Mouse (Mus musculus): Measurements from ENCODE around the gene Dyrk2. TPM values are rescaled to one million over a fixed set of nuclear protein-coding genes. Genes with fewer than 3 reads are reported as not detected.

Gene Dyrk2
- polyA plus RNA-seq, 1 experiment = 16.4 TPM

GRCm38 (mm10) chr10:118854641-118855040 lies 15.4 kb downstream of the Dyrk2 start:
- TF ChIP-seq POLR2A (IDR thresholded peaks at IDR 0.05; ENCODE audit: insufficient read depth, low read length) = no peak
- TF ChIP-seq CTCF (IDR thresholded peaks at IDR 0.05; ENCODE audit: low read depth, low read length) = no peak
- no peak for TF ChIP-seq EP300 (IDR thresholded peaks at IDR 0.05; ENCODE audit: insufficient read depth, low read depth, low read length)
- Histone ChIP-seq H3K4me1 (ENCODE audit: control insufficient read depth, insufficient read depth, low read length) (no peaks in the 10 kb centered on the region), H3K36me3 (ENCODE audit: control insufficient read depth, insufficient read depth, low read length, poor library complexity, severe bottlenecking) (peaks cover 9% of the 10 kb centered on the region), H3K4me3 (ENCODE audit: low read depth, low read length) (no peak overlapping the region), H3K27ac (ENCODE audit: insufficient read depth, low read length) (no peak overlapping the region), H3K9ac (ENCODE audit: low read depth, poor library complexity, severe bottlenecking) (no peak overlapping the region), H3K9me3 (replicated peaks; ENCODE audit: control insufficient read depth, insufficient read depth, low read length, poor library complexity, severe bottlenecking) (0 out of 2 replicates have a peak, but pooled peaks cover 4% of the 10 kb centered on the region), H3K27me3 (ENCODE audit: control insufficient read depth, insufficient read depth, low read length, poor library complexity, severe bottlenecking) (no peaks in the 10 kb centered on the region)

DNA sequence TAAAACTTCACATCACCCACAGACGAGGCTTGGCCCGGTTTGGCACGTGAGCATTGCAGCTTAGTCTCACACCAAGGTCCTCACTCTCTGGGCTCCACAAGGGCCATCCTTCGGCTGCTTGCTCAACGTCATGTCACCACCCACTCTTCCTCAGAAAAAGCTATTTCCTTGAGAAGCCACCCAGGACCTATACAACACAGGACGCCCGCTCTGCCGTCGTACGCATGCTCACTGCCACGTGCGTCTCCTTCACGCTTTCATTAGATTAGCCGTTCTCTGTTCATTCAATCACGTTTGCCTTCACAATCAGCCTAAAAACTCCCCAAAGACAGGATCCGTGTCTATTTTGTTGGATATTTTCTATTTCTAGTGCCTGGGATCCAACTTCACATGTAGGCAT lies 17.5 kb downstream of the Dyrk2 start:
- Histone ChIP-seq H3K9ac (ENCODE audit: low read depth, poor library complexity, severe bottlenecking) (no peak overlapping the region), H3K4me1 (ENCODE audit: control insufficient read depth, insufficient read depth, low read length) (no peaks in the 10 kb centered on the region), H3K36me3 (ENCODE audit: control insufficient read depth, insufficient read depth, low read length, poor library complexity, severe bottlenecking) (no peaks in the 10 kb centered on the region), H3K9me3 (replicated peaks; ENCODE audit: control insufficient read depth, insufficient read depth, low read length, poor library complexity, severe bottlenecking) (no peaks in the 10 kb centered on the region), H3K4me3 (ENCODE audit: low read depth, low read length) (no peak overlapping the region), H3K27ac (ENCODE audit: insufficient read depth, low read length) (no peak overlapping the region), H3K27me3 (ENCODE audit: control insufficient read depth, insufficient read depth, low read length, poor library complexity, severe bottlenecking) (no peaks in the 10 kb centered on the region)
- TF ChIP-seq POLR2A (IDR thresholded peaks at IDR 0.05; ENCODE audit: insufficient read depth, low read length) (no peak), CTCF (IDR thresholded peaks at IDR 0.05; ENCODE audit: low read depth, low read length) (no peak), EP300 (IDR thresholded peaks at IDR 0.05; ENCODE audit: insufficient read depth, low read depth, low read length) (no peak)

DNA sequence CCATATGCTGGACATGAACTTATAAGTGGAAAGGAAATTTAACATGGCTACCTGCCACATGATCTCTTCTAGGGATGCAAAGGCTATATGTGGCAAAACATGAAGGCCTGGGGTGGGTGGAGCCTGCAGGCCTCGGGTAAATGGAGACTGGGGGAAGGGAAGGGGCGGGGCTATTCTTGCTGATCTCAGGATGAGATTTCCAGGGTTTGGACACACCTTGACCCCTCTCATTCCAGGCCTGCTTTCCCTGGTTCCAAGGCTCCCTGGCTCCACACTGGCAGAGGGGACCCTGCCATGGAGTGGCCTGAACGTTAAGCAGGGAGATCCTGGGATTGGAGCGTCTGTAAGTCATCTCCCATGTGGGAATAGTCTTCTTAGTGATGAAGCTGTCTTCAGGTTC lies 21.5 kb downstream of the Dyrk2 start:
- H3K27me3 ChIP-seq (ENCODE audit: control insufficient read depth, insufficient read depth, low read length, poor library complexity, severe bottlenecking) = no peaks in the 10 kb centered on the region
- H3K36me3 ChIP-seq (ENCODE audit: control insufficient read depth, insufficient read depth, low read length, poor library complexity, severe bottlenecking) = no peaks in the 10 kb centered on the region
- TF ChIP-seq EP300 (IDR thresholded peaks at IDR 0.05; ENCODE audit: insufficient read depth, low read depth, low read length) = no peak
- H3K27ac ChIP-seq (ENCODE audit: insufficient read depth, low read length) = no peak overlapping the region
- no peak overlapping the region for H3K4me3 ChIP-seq (ENCODE audit: low read depth, low read length)
- no peak overlapping the region for H3K9ac ChIP-seq (ENCODE audit: low read depth, poor library complexity, severe bottlenecking)
- H3K9me3 ChIP-seq (replicated peaks; ENCODE audit: control insufficient read depth, insufficient read depth, low read length, poor library complexity, severe bottlenecking) = no peaks in the 10 kb centered on the region
- H3K4me1 ChIP-seq (ENCODE audit: control insufficient read depth, insufficient read depth, low read length) = no peaks in the 10 kb centered on the region

DNA sequence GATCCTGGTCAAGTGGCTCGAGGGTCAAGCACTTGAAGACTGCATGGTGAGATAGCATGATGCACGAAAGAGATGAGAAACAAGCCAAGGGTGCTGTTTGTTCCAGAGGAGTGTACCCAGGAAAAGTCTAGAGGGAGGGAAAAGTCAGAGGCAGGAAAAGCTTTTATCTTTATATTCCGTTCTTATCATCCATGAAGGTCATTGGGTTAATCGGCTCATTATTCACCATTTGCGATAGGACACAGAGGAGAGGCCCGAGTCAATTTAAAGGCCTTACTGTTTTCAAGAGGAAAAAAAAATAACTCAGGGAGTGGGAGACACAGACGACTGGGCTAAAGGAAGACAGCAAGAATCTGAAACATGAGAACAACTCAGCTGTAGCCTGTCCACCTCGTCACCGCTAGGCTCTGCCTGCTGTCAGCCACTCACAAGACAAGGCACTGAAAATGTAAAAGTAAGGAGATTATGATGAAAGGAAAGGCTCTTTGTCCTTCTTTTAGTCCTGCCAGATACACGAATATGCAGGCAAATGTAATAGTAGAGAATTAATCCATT lies 22.9 kb downstream of the Dyrk2 start:
- H3K4me3 ChIP-seq (ENCODE audit: low read depth, low read length) = no peak overlapping the region
- no peaks in the 10 kb centered on the region for H3K9me3 ChIP-seq (replicated peaks; ENCODE audit: control insufficient read depth, insufficient read depth, low read length, poor library complexity, severe bottlenecking)
- TF ChIP-seq CTCF (IDR thresholded peaks at IDR 0.05; ENCODE audit: low read depth, low read length) (no peak), POLR2A (IDR thresholded peaks at IDR 0.05; ENCODE audit: insufficient read depth, low read length) (no peak)
- H3K27me3 ChIP-seq (ENCODE audit: control insufficient read depth, insufficient read depth, low read length, poor library complexity, severe bottlenecking) = no peaks in the 10 kb centered on the region
- no peak overlapping the region for H3K27ac ChIP-seq (ENCODE audit: insufficient read depth, low read length)
- H3K4me1 ChIP-seq (ENCODE audit: control insufficient read depth, insufficient read depth, low read length) = no peaks in the 10 kb centered on the region
- no peak overlapping the region for H3K9ac ChIP-seq (ENCODE audit: low read depth, poor library complexity, severe bottlenecking)
- H3K36me3 ChIP-seq (ENCODE audit: control insufficient read depth, insufficient read depth, low read length, poor library complexity, severe bottlenecking) = no peaks in the 10 kb centered on the region

GRCm38 (mm10) chr10:118840598-118840997 lies 29.4 kb downstream of the Dyrk2 start:
- TF ChIP-seq POLR2A (IDR thresholded peaks at IDR 0.05; ENCODE audit: insufficient read depth, low read length) = no peak
- TF ChIP-seq EP300 (IDR thresholded peaks at IDR 0.05; ENCODE audit: insufficient read depth, low read depth, low read length) = no peak
- no peak for TF ChIP-seq CTCF (IDR thresholded peaks at IDR 0.05; ENCODE audit: low read depth, low read length)
- H3K36me3 ChIP-seq (ENCODE audit: control insufficient read depth, insufficient read depth, low read length, poor library complexity, severe bottlenecking) = no peaks in the 10 kb centered on the region
- H3K9ac ChIP-seq (ENCODE audit: low read depth, poor library complexity, severe bottlenecking) = no peak overlapping the region
- no peak overlapping the region for H3K4me3 ChIP-seq (ENCODE audit: low read depth, low read length)
- no peak overlapping the region for H3K27ac ChIP-seq (ENCODE audit: insufficient read depth, low read length)
- H3K9me3 ChIP-seq (replicated peaks; ENCODE audit: control insufficient read depth, insufficient read depth, low read length, poor library complexity, severe bottlenecking) = no peaks in the 10 kb centered on the region
- H3K4me1 ChIP-seq (ENCODE audit: control insufficient read depth, insufficient read depth, low read length) = peaks cover 1% of the 10 kb centered on the region
- no peaks in the 10 kb centered on the region for H3K27me3 ChIP-seq (ENCODE audit: control insufficient read depth, insufficient read depth, low read length, poor library complexity, severe bottlenecking)

DNA sequence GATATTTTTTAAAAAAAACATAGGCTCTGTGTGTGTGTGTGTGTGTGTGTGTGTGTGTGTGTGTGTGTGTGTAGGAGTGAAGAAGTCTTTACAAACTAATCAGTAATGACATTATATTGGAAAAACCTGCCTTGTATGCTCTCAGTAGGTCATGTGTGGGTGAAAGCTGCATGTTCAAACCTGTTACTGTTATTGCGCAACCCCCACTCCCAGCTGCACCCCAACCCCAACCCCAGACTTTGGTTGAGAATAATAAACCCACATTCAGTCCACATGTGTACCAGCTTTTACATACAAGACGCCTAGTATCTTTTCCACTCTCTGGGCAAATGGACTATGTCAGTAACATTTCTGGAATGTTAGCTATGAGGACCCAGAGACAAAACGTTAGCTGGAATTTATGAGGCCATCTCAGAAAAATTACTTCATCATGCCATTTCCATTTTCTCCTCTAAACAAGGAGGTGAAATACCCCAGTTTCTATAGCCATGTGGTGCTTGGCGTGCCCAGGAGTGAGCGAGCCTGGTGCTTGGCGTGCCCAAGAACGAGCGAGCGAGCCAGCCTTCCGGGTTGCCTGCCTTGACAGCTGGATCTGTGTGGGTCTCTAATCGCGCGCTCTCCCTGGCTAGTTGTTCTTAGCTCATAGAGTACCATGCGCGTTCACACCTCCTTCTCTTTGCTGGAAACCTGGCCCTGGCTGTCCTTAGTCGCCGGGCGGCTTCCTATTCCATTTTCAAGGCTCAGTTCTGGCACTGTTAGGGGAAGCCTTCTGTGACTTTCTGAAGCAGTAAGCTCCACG lies 30.5 kb downstream of the Dyrk2 start:
- Histone ChIP-seq H3K4me3 (ENCODE audit: low read depth, low read length) (no peak overlapping the region), H3K4me1 (ENCODE audit: control insufficient read depth, insufficient read depth, low read length) (peaks cover 1% of the 10 kb centered on the region), H3K9me3 (replicated peaks; ENCODE audit: control insufficient read depth, insufficient read depth, low read length, poor library complexity, severe bottlenecking) (no peaks in the 10 kb centered on the region), H3K36me3 (ENCODE audit: control insufficient read depth, insufficient read depth, low read length, poor library complexity, severe bottlenecking) (no peaks in the 10 kb centered on the region), H3K9ac (ENCODE audit: low read depth, poor library complexity, severe bottlenecking) (no peak overlapping the region), H3K27ac (ENCODE audit: insufficient read depth, low read length) (no peak overlapping the region), H3K27me3 (ENCODE audit: control insufficient read depth, insufficient read depth, low read length, poor library complexity, severe bottlenecking) (no peaks in the 10 kb centered on the region)
- TF ChIP-seq POLR2A (IDR thresholded peaks at IDR 0.05; ENCODE audit: insufficient read depth, low read length) (no peak), EP300 (IDR thresholded peaks at IDR 0.05; ENCODE audit: insufficient read depth, low read depth, low read length) (no peak), CTCF (IDR thresholded peaks at IDR 0.05; ENCODE audit: low read depth, low read length) (no peak)

All from ES-Bruce4 (cell line).